Mouse (Mus musculus): ENCODE results near the gene Gm2075.
"Not testable (repeated sequence)": the region's sequence is repeated elsewhere in the genome, so short reads cannot be mapped to it uniquely, and the experiment has no call there.

Gene Gm2075

DNA sequence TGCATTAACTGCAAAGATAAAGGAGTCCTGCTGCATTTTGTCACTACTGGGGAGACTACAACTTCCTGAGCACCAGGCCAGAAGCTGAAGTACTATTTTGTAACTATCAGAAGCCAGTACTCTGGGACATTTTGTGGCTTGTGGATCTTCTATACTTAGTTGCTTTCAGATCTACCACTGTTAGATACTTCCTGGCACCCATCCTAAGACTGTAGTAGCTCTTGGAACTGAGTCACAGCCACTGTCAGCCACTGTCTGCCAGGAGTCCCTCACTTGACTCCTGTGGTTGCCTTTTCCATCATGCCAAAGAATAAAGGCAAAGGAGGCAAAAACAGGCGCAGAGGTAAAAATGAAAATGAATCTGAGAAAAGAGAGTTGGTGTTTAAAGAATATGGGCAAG, at the start of gene Gm2075:
TSS of gene Gm2075 (plus strand) at position 301 of the 400 bp plus-strand sequence.
- not testable (repeated sequence) for DNase-seq

DNA sequence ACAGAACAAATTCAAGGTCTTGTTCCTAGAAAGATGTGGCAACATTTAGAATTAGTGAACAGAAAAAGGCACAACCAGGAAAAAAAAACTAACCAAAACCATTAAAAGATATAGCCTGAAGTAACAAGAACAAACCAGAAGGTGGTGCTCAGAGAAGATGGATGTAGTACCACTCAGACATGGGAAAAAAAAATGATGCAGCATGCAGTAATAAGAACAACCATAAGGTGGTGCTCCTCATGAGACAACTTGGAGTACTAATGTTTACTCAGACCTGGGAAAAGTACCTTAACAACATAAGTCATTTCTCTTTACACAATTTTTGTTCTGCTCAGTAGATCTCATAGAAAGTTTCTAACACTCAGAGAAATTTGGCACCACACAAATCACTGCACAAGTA, 27.6 kb upstream of the Gm2075 start:
- not testable (repeated sequence) for DNase-seq

DNA sequence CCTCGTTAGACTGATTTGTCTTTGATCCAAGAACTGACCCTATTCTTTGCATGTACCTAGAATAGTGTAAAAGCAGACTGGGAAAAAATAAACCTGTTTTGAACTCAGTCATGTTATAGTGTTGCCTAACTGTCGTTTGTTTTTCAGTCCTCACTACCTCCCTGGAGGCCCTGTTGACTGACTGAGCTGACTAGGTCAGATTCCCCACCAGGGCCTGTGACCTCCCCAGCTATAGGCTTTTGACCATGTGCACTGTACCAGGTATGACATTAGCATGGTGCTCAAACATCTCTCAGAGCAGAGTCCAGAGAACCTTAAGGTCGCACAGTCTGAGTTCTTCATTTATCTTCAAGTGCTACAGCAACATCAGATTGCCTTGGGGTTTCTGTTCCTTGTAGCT, 7.5 kb upstream of the Gm2075 start:
- DNase-seq, result not testable (repeated sequence)

DNA sequence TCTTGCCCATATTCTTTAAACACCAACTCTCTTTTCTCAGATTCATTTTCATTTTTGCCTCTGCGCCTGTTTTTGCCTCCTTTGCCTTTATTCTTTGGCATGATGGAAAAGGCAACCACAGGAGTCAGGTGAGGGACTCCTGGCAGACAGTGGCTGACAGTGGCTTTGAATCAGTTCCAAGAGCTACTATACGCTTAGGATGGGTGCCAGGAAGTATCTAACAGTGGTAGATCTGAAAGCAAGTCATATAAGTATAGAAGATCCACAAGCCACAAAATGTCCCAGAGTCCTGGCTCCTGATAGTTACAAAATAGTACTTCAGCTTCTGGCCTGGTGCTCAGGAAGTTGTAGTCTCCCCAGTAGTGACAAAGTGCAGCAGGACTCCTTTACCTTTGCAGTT, 7.0 kb downstream of the Gm2075 start, which contains the start of gene Gm6803:
TSS of gene Gm6803 (minus strand) at position 101 of the 400 bp plus-strand sequence.
- not testable (repeated sequence) for DNase-seq

DNA sequence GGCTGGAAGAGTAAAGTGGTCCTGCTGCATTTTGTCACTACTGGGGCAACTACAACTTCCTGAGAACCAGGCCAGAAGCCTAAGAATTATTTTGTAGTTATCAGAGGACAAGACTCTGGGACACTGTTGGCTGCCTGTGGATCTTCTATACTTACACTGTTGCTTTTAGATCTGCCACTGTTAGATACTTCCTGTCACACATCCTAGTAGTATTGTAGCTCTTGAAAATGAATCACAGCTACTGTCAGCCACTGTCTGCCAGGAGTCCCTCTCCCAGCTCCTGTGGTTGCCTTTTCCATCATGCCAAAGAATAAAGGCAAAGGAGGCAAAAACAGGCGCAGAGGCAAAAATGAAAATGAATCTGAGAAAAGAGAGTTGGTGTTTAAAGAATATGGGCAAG, 15.1 kb downstream of the Gm2075 start, which contains the start of gene Gm2056:
TSS of gene Gm2056 (plus strand) at position 301 of the 400 bp plus-strand sequence.
- DNase-seq, result not testable (repeated sequence)

DNA sequence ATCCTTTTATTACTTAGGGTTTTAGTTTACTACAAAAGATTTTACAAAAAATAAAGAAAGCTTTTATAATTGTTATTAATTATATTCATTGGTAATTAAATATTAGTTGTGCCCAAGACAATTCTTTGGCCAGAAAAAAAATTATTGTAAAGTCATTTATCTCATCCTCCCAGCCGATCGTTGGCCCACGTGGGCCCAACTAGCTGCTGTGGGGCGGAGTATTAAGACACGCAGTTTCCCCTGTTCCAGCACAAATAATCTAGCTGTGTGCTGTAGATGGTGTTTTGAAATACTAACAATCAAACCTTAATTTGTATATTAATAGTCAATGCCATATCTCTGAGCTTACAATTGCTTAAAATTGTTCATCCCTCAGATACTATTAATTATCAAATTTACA, 20.6 kb downstream of the Gm2075 start:
- not testable (repeated sequence) for DNase-seq

DNA sequence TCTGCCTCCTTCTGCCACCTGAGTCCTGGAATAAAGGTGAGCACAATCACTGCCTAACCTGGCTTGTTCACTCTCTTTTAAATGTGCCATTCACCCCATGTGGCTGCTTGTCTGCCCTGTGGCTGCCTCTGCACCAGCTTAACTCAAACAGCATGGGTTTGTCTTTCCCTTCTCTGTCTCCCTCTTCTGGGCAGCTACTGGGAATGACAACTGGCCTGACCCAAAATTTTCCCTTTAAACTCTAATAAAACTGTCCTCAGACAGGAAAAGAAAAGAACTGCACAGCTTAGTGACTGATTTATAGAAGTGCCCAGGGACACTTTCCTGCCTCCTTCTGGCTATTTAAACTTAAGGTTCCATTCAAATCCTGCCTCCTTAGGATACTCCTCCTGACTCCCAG, 27.4 kb downstream of the Gm2075 start:
- DNase-seq, result not testable (repeated sequence)

DNA sequence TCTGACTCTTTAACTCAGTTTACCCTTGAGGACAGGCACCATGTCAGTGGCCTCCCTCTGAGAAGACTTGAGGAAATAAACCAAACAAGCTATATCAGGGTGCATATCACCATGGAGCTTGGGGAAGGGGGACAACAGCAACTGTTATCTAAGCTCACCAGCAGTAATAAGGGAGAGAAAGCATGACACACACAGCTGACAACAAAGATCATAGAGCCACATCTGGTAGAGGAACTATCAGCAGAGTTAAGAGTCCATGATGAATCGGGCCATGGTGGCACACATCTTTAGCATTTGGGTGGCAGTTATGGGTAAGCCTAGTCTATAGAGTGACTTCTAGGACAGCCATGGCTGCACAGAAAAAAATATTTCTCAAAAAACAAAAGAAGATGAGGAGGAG, 28.1 kb downstream of the Gm2075 start:
- DNase-seq, result not testable (repeated sequence)

DNA sequence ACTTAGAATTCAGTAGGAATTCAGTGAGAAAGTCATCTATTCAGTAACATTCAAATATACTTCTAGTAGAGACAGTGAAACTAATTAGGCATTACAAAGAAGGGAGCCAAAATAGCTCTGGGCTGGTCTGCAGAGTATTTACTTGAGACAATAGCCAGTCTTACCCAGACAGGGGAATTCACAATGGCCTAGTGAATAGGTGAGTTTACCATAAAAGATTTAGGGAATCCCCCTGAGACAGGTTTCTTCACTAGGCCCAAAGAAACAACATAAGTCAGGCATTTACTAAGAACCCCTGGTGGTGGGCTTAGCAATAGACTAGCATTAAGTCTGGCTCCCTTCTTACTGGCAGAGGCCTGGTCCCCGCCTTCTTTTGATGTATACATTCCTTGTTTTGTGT, 33.6 kb downstream of the Gm2075 start:
- not testable (repeated sequence) for DNase-seq
